Mouse (Mus musculus): ENCODE data around the gene Apol7e. TPM values are rescaled to one million over a fixed set of nuclear protein-coding genes. Genes with fewer than 3 reads are reported as not detected.
"Not testable (repeated sequence)": the region's sequence is repeated elsewhere in the genome, so short reads cannot be mapped to it uniquely, and the experiment has no call there.

Gene Apol7e
- 0.09 TPM in 1 of 2 replicates, not detected in the other for polyA plus RNA-seq (2014; fragmentation: Nextera tagmentation; extraction: Ambion mirVana)

GRCm38 (mm10) chr15:77698656-77699055, at the start of gene Apol7e:
TSS of gene Apol7e (plus strand) at chr15:77698857.
- not testable (repeated sequence) for ATAC-seq (ENCODE audit: low read depth); H3K4me3 ChIP-seq (ENCODE audit: low read depth, low read length); DNase-seq (ENCODE audit: low spot score); H3K36me3 ChIP-seq (ENCODE audit: control insufficient read depth, insufficient read depth, low read length); H3K9me3 ChIP-seq (ENCODE audit: control insufficient read depth, low read length); H3K4me2 ChIP-seq (ENCODE audit: low read depth, low read length); H3K9ac ChIP-seq (ENCODE audit: low read depth, low read length); H3K27ac ChIP-seq (replicated peaks; ENCODE audit: low read depth, low read length); H3K4me1 ChIP-seq (ENCODE audit: control insufficient read depth, insufficient read depth, low read length); H3K27me3 ChIP-seq (replicated peaks; ENCODE audit: control insufficient read depth, insufficient read depth, low read length)
- WGBS: 73% methylated on average over 4 of the region's 4 CpGs

- not testable (repeated sequence) for H3K4me1 ChIP-seq (ENCODE audit: control insufficient read depth, insufficient read depth, low read length); H3K9ac ChIP-seq (ENCODE audit: low read depth, low read length); H3K27ac ChIP-seq (replicated peaks; ENCODE audit: low read depth, low read length); H3K36me3 ChIP-seq (ENCODE audit: control insufficient read depth, insufficient read depth, low read length); H3K4me2 ChIP-seq (ENCODE audit: low read depth, low read length); DNase-seq (ENCODE audit: low spot score); H3K9me3 ChIP-seq (ENCODE audit: control insufficient read depth, low read length); H3K27me3 ChIP-seq (replicated peaks; ENCODE audit: control insufficient read depth, insufficient read depth, low read length); H3K4me3 ChIP-seq (ENCODE audit: low read depth, low read length); ATAC-seq (ENCODE audit: low read depth)
Observed at GRCm38 (mm10) chr15:77651143-77651542, 47.5 kb upstream of the Apol7e start.

GRCm38 (mm10) chr15:77659773-77660172, 38.9 kb upstream of the Apol7e start:
- H3K36me3 ChIP-seq (ENCODE audit: control insufficient read depth, insufficient read depth, low read length); H3K27me3 ChIP-seq (replicated peaks; ENCODE audit: control insufficient read depth, insufficient read depth, low read length); H3K27ac ChIP-seq (replicated peaks; ENCODE audit: low read depth, low read length); DNase-seq (ENCODE audit: low spot score); ATAC-seq (ENCODE audit: low read depth); H3K4me1 ChIP-seq (ENCODE audit: control insufficient read depth, insufficient read depth, low read length); H3K4me2 ChIP-seq (ENCODE audit: low read depth, low read length); H3K9me3 ChIP-seq (ENCODE audit: control insufficient read depth, low read length); H3K9ac ChIP-seq (ENCODE audit: low read depth, low read length); H3K4me3 ChIP-seq (ENCODE audit: low read depth, low read length): not testable (repeated sequence)
- whole genome bisulfite sequencing: 79% methylated on average over 1 of the region's 1 CpGs

- H3K9me3 ChIP-seq (ENCODE audit: control insufficient read depth, low read length); H3K9ac ChIP-seq (ENCODE audit: low read depth, low read length); H3K4me1 ChIP-seq (ENCODE audit: control insufficient read depth, insufficient read depth, low read length); H3K4me2 ChIP-seq (ENCODE audit: low read depth, low read length); DNase-seq (ENCODE audit: low spot score); H3K27ac ChIP-seq (replicated peaks; ENCODE audit: low read depth, low read length); ATAC-seq (ENCODE audit: low read depth); H3K4me3 ChIP-seq (ENCODE audit: low read depth, low read length); H3K36me3 ChIP-seq (ENCODE audit: control insufficient read depth, insufficient read depth, low read length); H3K27me3 ChIP-seq (replicated peaks; ENCODE audit: control insufficient read depth, insufficient read depth, low read length): not testable (repeated sequence)
- whole genome bisulfite sequencing: 83% methylated on average over 2 of the region's 2 CpGs
Observed at GRCm38 (mm10) chr15:77661841-77662240, 36.8 kb upstream of the Apol7e start.

GRCm38 (mm10) chr15:77674081-77674480, 24.6 kb upstream of the Apol7e start:
- not testable (repeated sequence) for H3K27me3 ChIP-seq (replicated peaks; ENCODE audit: control insufficient read depth, insufficient read depth, low read length); H3K4me2 ChIP-seq (ENCODE audit: low read depth, low read length); H3K36me3 ChIP-seq (ENCODE audit: control insufficient read depth, insufficient read depth, low read length); H3K9ac ChIP-seq (ENCODE audit: low read depth, low read length); H3K4me3 ChIP-seq (ENCODE audit: low read depth, low read length); ATAC-seq (ENCODE audit: low read depth); DNase-seq (ENCODE audit: low spot score); H3K9me3 ChIP-seq (ENCODE audit: control insufficient read depth, low read length); H3K4me1 ChIP-seq (ENCODE audit: control insufficient read depth, insufficient read depth, low read length); H3K27ac ChIP-seq (replicated peaks; ENCODE audit: low read depth, low read length)
- WGBS: 70% methylated on average over 1 of the region's 1 CpGs

- DNase-seq (ENCODE audit: low spot score): peak; percentile 19
- H3K4me1 ChIP-seq (ENCODE audit: control insufficient read depth, insufficient read depth, low read length); H3K9me3 ChIP-seq (ENCODE audit: control insufficient read depth, low read length); H3K27me3 ChIP-seq (replicated peaks; ENCODE audit: control insufficient read depth, insufficient read depth, low read length); H3K27ac ChIP-seq (replicated peaks; ENCODE audit: low read depth, low read length); H3K4me3 ChIP-seq (ENCODE audit: low read depth, low read length); H3K4me2 ChIP-seq (ENCODE audit: low read depth, low read length); H3K36me3 ChIP-seq (ENCODE audit: control insufficient read depth, insufficient read depth, low read length); ATAC-seq (ENCODE audit: low read depth); H3K9ac ChIP-seq (ENCODE audit: low read depth, low read length): not testable (repeated sequence)
- 12% methylated on average over 8 of the region's 11 CpGs for WGBS
Observed at GRCm38 (mm10) chr15:77683944-77684343, 14.7 kb upstream of the Apol7e start.

GRCm38 (mm10) chr15:77691532-77692311, 6.9 kb upstream of the Apol7e start:
- peak overlapping the region; percentile 50 for H3K9ac ChIP-seq (ENCODE audit: low read depth, low read length)
- H3K4me1 ChIP-seq (ENCODE audit: control insufficient read depth, insufficient read depth, low read length); H3K36me3 ChIP-seq (ENCODE audit: control insufficient read depth, insufficient read depth, low read length); H3K27ac ChIP-seq (replicated peaks; ENCODE audit: low read depth, low read length); H3K9me3 ChIP-seq (ENCODE audit: control insufficient read depth, low read length); ATAC-seq (ENCODE audit: low read depth); H3K27me3 ChIP-seq (replicated peaks; ENCODE audit: control insufficient read depth, insufficient read depth, low read length): not testable (repeated sequence)
- H3K4me3 ChIP-seq (ENCODE audit: low read depth, low read length): peak overlapping the region; percentile 28
- WGBS: 8% methylated on average over 19 of the region's 20 CpGs
- DNase-seq (ENCODE audit: low spot score): peak; percentile 53
- H3K4me2 ChIP-seq (ENCODE audit: low read depth, low read length): peak overlapping the region; percentile 47

GRCm38 (mm10) chr15:77694687-77695295, 3.9 kb upstream of the Apol7e start:
- peak; percentile 13 for DNase-seq (ENCODE audit: low spot score)
- not testable (repeated sequence) for H3K36me3 ChIP-seq (ENCODE audit: control insufficient read depth, insufficient read depth, low read length)
- 36% methylated on average over 11 of the region's 15 CpGs for WGBS

GRCm38 (mm10) chr15:77705306-77705705, 6.6 kb downstream of the Apol7e start:
- H3K4me1 ChIP-seq (ENCODE audit: control insufficient read depth, insufficient read depth, low read length); ATAC-seq (ENCODE audit: low read depth); H3K27ac ChIP-seq (replicated peaks; ENCODE audit: low read depth, low read length); H3K4me2 ChIP-seq (ENCODE audit: low read depth, low read length); H3K27me3 ChIP-seq (replicated peaks; ENCODE audit: control insufficient read depth, insufficient read depth, low read length); H3K4me3 ChIP-seq (ENCODE audit: low read depth, low read length); H3K9me3 ChIP-seq (ENCODE audit: control insufficient read depth, low read length); H3K9ac ChIP-seq (ENCODE audit: low read depth, low read length); DNase-seq (ENCODE audit: low spot score); H3K36me3 ChIP-seq (ENCODE audit: control insufficient read depth, insufficient read depth, low read length): not testable (repeated sequence)
- WGBS: 77% methylated on average over 3 of the region's 3 CpGs

More at GRCm38 (mm10) chr15:77694687-77695295, 3.9 kb upstream of the Apol7e start:
- H3K4me1 ChIP-seq (ENCODE audit: control insufficient read depth, insufficient read depth, low read length); H3K9me3 ChIP-seq (ENCODE audit: control insufficient read depth, low read length); H3K9ac ChIP-seq (ENCODE audit: low read depth, low read length); ATAC-seq (ENCODE audit: low read depth); H3K27me3 ChIP-seq (replicated peaks; ENCODE audit: control insufficient read depth, insufficient read depth, low read length); H3K4me3 ChIP-seq (ENCODE audit: low read depth, low read length); H3K4me2 ChIP-seq (ENCODE audit: low read depth, low read length); H3K27ac ChIP-seq (replicated peaks; ENCODE audit: low read depth, low read length): not testable (repeated sequence)

Measured in embryonic facial prominence, embryonic 14.5 days (tissue).